Mouse (Mus musculus) cerebellum, adult 18-20 months (tissue): ENCODE measurements around the gene Pard3b.
A peak's percentile ranks its signal among the peaks of the same experiment; 100 is the strongest.

Source experiments
- DNase-seq, 2 experiments: peaks; one replicate each; pipeline ENCODE4 v3.0.0; 2021

Gene Pard3b

GRCm38 (mm10) chr1:61756771-61757170, 118.1 kb downstream of the Pard3b start:
- DNase-seq = no peak

- DNase-seq = peak; percentile 38 to 49
Measured at GRCm38 (mm10) chr1:61771213-61771612, 132.6 kb downstream of the Pard3b start.

- no peak for DNase-seq
Measured at GRCm38 (mm10) chr1:61778731-61779130, 140.1 kb downstream of the Pard3b start.

GRCm38 (mm10) chr1:61779906-61780305, 141.3 kb downstream of the Pard3b start:
- no peak for DNase-seq

GRCm38 (mm10) chr1:61796296-61796695, 157.7 kb downstream of the Pard3b start:
- DNase-seq = no peak

GRCm38 (mm10) chr1:61820213-61820612, 181.6 kb downstream of the Pard3b start:
- DNase-seq = no peak

- DNase-seq = no peak
Measured at GRCm38 (mm10) chr1:61825560-61826191, 187.1 kb downstream of the Pard3b start.

GRCm38 (mm10) chr1:61837006-61837544, 198.5 kb downstream of the Pard3b start:
- no peak for DNase-seq

- DNase-seq = no peak
Measured at GRCm38 (mm10) chr1:61846606-61847005, 208.0 kb downstream of the Pard3b start.

- no peak for DNase-seq
Measured at GRCm38 (mm10) chr1:61849029-61849714, 210.5 kb downstream of the Pard3b start.

- no peak for DNase-seq
Measured at GRCm38 (mm10) chr1:61850471-61850870, 211.8 kb downstream of the Pard3b start.

- no peak for DNase-seq
Measured at GRCm38 (mm10) chr1:61851176-61851575, 212.6 kb downstream of the Pard3b start.

GRCm38 (mm10) chr1:61867286-61868082, 228.9 kb downstream of the Pard3b start:
- no peak for DNase-seq

GRCm38 (mm10) chr1:61874875-61875274, 236.3 kb downstream of the Pard3b start:
- DNase-seq = no peak

GRCm38 (mm10) chr1:61879706-61880470, 241.3 kb downstream of the Pard3b start:
- no peak for DNase-seq

GRCm38 (mm10) chr1:61896048-61896447, 257.4 kb downstream of the Pard3b start:
- peak; percentile 44 to 63 for DNase-seq

GRCm38 (mm10) chr1:61903271-61904007, 264.8 kb downstream of the Pard3b start:
- DNase-seq = no peak

- DNase-seq = no peak
Measured at GRCm38 (mm10) chr1:61904036-61904435, 265.4 kb downstream of the Pard3b start.

- peak; percentile 67 to 70 for DNase-seq
Measured at GRCm38 (mm10) chr1:61912931-61913330, 274.3 kb downstream of the Pard3b start.

GRCm38 (mm10) chr1:61924958-61925357, 286.3 kb downstream of the Pard3b start:
- DNase-seq = no peak

GRCm38 (mm10) chr1:61925541-61925940, 286.9 kb downstream of the Pard3b start:
- DNase-seq = no peak
